Mouse (Mus musculus) adrenal gland, adult 8-10 months (tissue): ENCODE results near the gene Slc7a11. TPM values are rescaled to one million over a fixed set of nuclear protein-coding genes. Genes with fewer than 3 reads are reported as not detected.

ENCODE experiments used
- DNase-seq: peaks from one replicate; pipeline ENCODE4 v3.0.0; 2022
- total RNA-seq, 4 experiments: library from RNA; stranded (reverse); gene quantifications; 2 replicates each; pipeline ENCODE4 v1.2.4; 2022

Gene Slc7a11
- total RNA-seq, 4 experiments from 2014 or later, result 0.52 to 0.78 (median 0.61) TPM

GRCm38 (mm10) chr3:49842971-49843370 lies 600.4 kb downstream of the Slc7a11 start:
- no peak for DNase-seq
